Mouse (Mus musculus): ENCODE data around the gene Vmn2r73.
"Not testable (repeated sequence)": the region's sequence is repeated elsewhere in the genome, so short reads cannot be mapped to it uniquely, and the experiment has no call there.

- TF ChIP-seq CTCF (IDR thresholded peaks at IDR 0.05; ENCODE audit: low read depth) = peak; percentile 36
- TF ChIP-seq EP300 (IDR thresholded peaks at IDR 0.05; ENCODE audit: low read depth) = not testable (repeated sequence)
Measured at GRCm38 (mm10) chr7:85818092-85818491, 58.0 kb downstream of the Vmn2r73 start.
